Mouse (Mus musculus): ENCODE data around the gene Vmn2r35.
"Not testable (repeated sequence)": the region's sequence is repeated elsewhere in the genome, so short reads cannot be mapped to it uniquely, and the experiment has no call there.

The Vmn2r35 gene

DNA sequence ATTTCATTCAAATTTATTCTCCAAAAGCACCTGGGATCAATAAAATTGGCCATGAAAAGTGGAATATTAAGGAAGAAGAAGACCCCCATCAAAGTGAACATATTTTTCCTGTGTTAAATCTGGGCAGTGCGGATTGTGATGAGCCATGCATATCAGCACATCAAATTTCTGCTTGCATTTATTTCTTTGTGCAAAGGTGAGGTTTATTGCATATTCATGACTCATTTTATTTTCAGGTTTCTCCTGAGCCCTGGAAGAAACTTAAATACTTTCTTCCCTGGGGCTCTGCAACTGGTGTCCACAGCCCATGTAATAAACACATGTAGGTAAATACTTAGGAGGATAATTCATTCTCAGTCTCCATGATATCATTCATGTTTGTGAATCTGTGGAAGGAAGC is at the start of gene Vmn2r35:
Gene Vmn2r35, minus strand, starts transcription at position 101 of the 400 bp plus-strand sequence.
- not testable (repeated sequence) for DNase-seq (ENCODE audit: low spot score in 2 of 2)

GRCm38 (mm10) chr7:7794196-7794595 is 25.5 kb downstream of the Vmn2r35 start:
- not testable (repeated sequence) for DNase-seq (ENCODE audit: low spot score in 2 of 2)

Measured in urinary bladder, adult 18-20 months (tissue).